21 mouse cellular contexts compared by ENCODE assay signal in the genomic region with DNA sequence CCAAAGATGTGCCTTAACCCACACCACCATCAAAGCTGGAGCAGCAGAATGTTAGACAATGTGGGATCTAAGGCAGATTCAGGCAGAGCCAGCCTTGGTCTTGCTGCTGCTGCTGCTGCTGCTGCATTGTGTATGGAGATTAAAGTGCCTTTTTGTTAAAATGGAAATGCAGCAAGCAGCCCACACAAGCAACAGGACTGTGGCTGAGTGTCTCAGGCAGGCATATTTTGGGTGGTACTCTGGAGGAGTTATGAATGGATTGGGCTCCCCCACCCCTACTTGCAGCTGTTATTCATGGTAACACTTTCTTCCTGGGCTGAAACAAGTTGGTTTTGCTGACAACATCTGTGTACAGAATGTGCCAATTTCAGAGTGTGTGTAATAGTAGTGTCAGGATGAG.
DNase-seq lines count a peak whose midpoint lies in the region; ATAC-seq and TF ChIP-seq lines count a peak whose summit lies in the region.
"Had no signal": no experiment of that assay in that cellular context is flagged by ENCODE, and none has a peak within 500 bp of the region (broad histone marks: within the 10 kb centered on the region; RNA-seq: fewer than 3 reads in every experiment).

No protein-coding gene starts in this region.

- no peaks in the 10 kb centered on the region for H3K36me3 ChIP-seq in forebrain, embryonic 13.5 days (ENCODE audit: poor library complexity, severe bottlenecking)
- no peaks in the 10 kb centered on the region for H3K36me3 ChIP-seq in forebrain, embryonic 15.5 days
- peaks cover 4% of the 10 kb centered on the region; the same call in 1 of the 2 replicates for H3K36me3 ChIP-seq in forebrain, postnatal 0 days (ENCODE audit: insufficient read depth)
- H3K36me3 ChIP-seq: hindbrain, embryonic 12.5 days had no signal

- no peaks in the 10 kb centered on the region for H3K9me3 ChIP-seq in forebrain, embryonic 13.5 days (replicated peaks)
- H3K9me3 ChIP-seq in forebrain, embryonic 15.5 days, result no peaks in the 10 kb centered on the region
- H3K9me3 ChIP-seq in forebrain, postnatal 0 days (ENCODE audit: low read length), result no peaks in the 10 kb centered on the region
- H3K9me3 ChIP-seq: hindbrain, embryonic 12.5 days; limb, embryonic 13.5 days; liver, embryonic 13.5 days had no signal

- H3K27me3 ChIP-seq in forebrain, embryonic 13.5 days, result no peaks in the 10 kb centered on the region
- no peaks in the 10 kb centered on the region for H3K27me3 ChIP-seq in forebrain, embryonic 15.5 days
- no peaks in the 10 kb centered on the region for H3K27me3 ChIP-seq in forebrain, postnatal 0 days (ENCODE audit: insufficient read depth, low read length)
- H3K27me3 ChIP-seq: hindbrain, embryonic 12.5 days; limb, embryonic 13.5 days; liver, embryonic 13.5 days had no signal

- TF ChIP-seq CTCF in forebrain, postnatal 0 days (IDR thresholded peaks at IDR 0.05; ENCODE audit: low read depth), result no peak

- peak; percentile 36; the same call in 1 of the 2 replicates for ATAC-seq in forebrain, embryonic 13.5 days
- no peak for ATAC-seq in forebrain, embryonic 15.5 days (replicated peaks)
- ATAC-seq in forebrain, postnatal 0 days, result peak; percentile 45
- ATAC-seq in inflammation-experienced regulatory T-cells, adult 6 months, result no peak

- H3K4me3 ChIP-seq in forebrain, embryonic 13.5 days, result no peak overlapping the region
- H3K4me3 ChIP-seq in forebrain, embryonic 15.5 days, result no peak overlapping the region
- no peak overlapping the region for H3K4me3 ChIP-seq in forebrain, postnatal 0 days (ENCODE audit: low read depth, low read length)
- H3K4me3 ChIP-seq: hindbrain, embryonic 12.5 days; limb, embryonic 13.5 days; liver, embryonic 13.5 days had no signal

- no peak overlapping the region; the same call in 1 of the 2 replicates for H3K9ac ChIP-seq in forebrain, embryonic 13.5 days
- H3K9ac ChIP-seq in forebrain, embryonic 15.5 days (replicated peaks), result no peak overlapping the region
- H3K9ac ChIP-seq in forebrain, postnatal 0 days, result no peak overlapping the region
- H3K9ac ChIP-seq: hindbrain, embryonic 12.5 days; limb, embryonic 13.5 days; liver, embryonic 13.5 days; lung, embryonic 14.5 days had no signal

- peak; percentile 57 for DNase-seq in right cerebral cortex, adult 18-20 months
- DNase-seq in right cerebral cortex, postnatal 14 days, result no peak
- DNase-seq in forebrain, postnatal 0 days, result no peak
- peak; percentile 45 for DNase-seq in telencephalon, adult 2 months (ENCODE audit: low read depth, low spot score)
- DNase-seq in neural tube, embryonic 10.5 days (ENCODE audit: extremely low spot score, low spot score), result no peak
- DNase-seq: adrenal gland, postnatal 25 days; cerebellum, adult 18-20 months; cerebellum, postnatal 25 days; heart, postnatal 14 days; kidney, postnatal 4 days; liver, embryonic 13.5 days; lung, embryonic 14.5 days; lung, postnatal 36 days; spleen, adult 18-20 months; thymus, postnatal 4 days had no signal

- no peak overlapping the region for H3K4me2 ChIP-seq in forebrain, embryonic 13.5 days
- H3K4me2 ChIP-seq in forebrain, embryonic 15.5 days (replicated peaks), result no peak overlapping the region
- no peak overlapping the region for H3K4me2 ChIP-seq in forebrain, postnatal 0 days (ENCODE audit: low read depth)
- H3K4me2 ChIP-seq: heart, embryonic 11.5 days; hindbrain, embryonic 12.5 days; limb, embryonic 13.5 days; liver, embryonic 13.5 days; lung, embryonic 14.5 days had no signal

- H3K4me1 ChIP-seq in forebrain, embryonic 13.5 days, result peaks cover 4% of the 10 kb centered on the region; the same call in 1 of the 2 replicates
- H3K4me1 ChIP-seq in forebrain, embryonic 15.5 days, result no peaks in the 10 kb centered on the region
- no peaks in the 10 kb centered on the region for H3K4me1 ChIP-seq in forebrain, postnatal 0 days (ENCODE audit: insufficient read depth)
- H3K4me1 ChIP-seq: hindbrain, embryonic 12.5 days; liver, embryonic 13.5 days had no signal

- no peak overlapping the region for H3K27ac ChIP-seq in forebrain, embryonic 13.5 days
- no peak overlapping the region for H3K27ac ChIP-seq in forebrain, embryonic 15.5 days (replicated peaks)
- H3K27ac ChIP-seq in forebrain, postnatal 0 days (ENCODE audit: low read depth, low read length), result no peak overlapping the region
- H3K27ac ChIP-seq: hindbrain, embryonic 12.5 days; limb, embryonic 13.5 days; liver, embryonic 13.5 days had no signal

Comparison
In these comparisons a context has a peak if more than half of its experiments do, and no peak if none do; other contexts are left out.
1. ATAC-seq: peak in forebrain, embryonic 13.5 days (single experiment) and forebrain, postnatal 0 days (single experiment); none in forebrain, embryonic 15.5 days (single experiment) and inflammation-experienced regulatory T-cells, adult 6 months (single experiment).
2. DNase-seq: peak in right cerebral cortex, adult 18-20 months (single experiment) and telencephalon, adult 2 months (single experiment); none in right cerebral cortex, postnatal 14 days (single experiment), forebrain, postnatal 0 days (single experiment) and neural tube, embryonic 10.5 days (single experiment).